ENCODE assay signal across 8 mouse cellular contexts in the genomic region with DNA sequence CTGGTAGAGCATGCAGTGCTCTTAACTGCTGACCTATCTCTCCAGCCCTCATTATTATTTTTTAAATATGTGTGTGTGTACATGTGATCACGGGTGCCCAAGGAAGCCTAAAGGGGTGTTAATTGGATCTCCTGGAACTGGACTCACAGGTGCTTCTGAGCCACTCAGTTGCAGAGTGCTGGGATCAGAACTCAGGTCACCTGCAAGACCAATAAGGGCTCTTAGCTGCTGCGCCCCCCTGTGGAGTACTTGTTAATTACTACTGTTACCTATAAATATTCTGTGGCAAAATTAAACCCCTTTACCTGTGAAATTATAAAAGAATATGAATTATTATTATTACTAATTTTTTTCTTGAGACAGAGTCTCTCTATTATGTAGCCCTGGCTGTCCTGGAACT. TPM values are rescaled to one million over a fixed set of nuclear protein-coding genes. Genes with fewer than 3 reads are reported as not detected.
DNase-seq lines count a peak whose midpoint lies in the region; ATAC-seq and TF ChIP-seq lines count a peak whose summit lies in the region.

No protein-coding gene starts in this region.

- no peak overlapping the region for H3K4me3 ChIP-seq in embryonic facial prominence, embryonic 11.5 days (ENCODE audit: low read depth, low read length)
- no peak overlapping the region for H3K4me3 ChIP-seq in embryonic facial prominence, embryonic 10.5 days
- H3K4me3 ChIP-seq in liver, postnatal 0 days (ENCODE audit: low read depth, low read length), result no peak overlapping the region
- no peak overlapping the region for H3K4me3 ChIP-seq in forebrain, embryonic 11.5 days (ENCODE audit: low read depth, low read length)

- no peaks in the 10 kb centered on the region for H3K36me3 ChIP-seq in embryonic facial prominence, embryonic 11.5 days (replicated peaks; ENCODE audit: control insufficient read depth, insufficient read depth, low read depth, low read length)
- peaks cover 38% of the 10 kb centered on the region for H3K36me3 ChIP-seq in embryonic facial prominence, embryonic 10.5 days (replicated peaks)
- H3K36me3 ChIP-seq in liver, postnatal 0 days (replicated peaks; ENCODE audit: insufficient read depth, low read length), result no peaks in the 10 kb centered on the region; the same call in none of the 2 replicates
- no peaks in the 10 kb centered on the region for H3K36me3 ChIP-seq in forebrain, embryonic 11.5 days (ENCODE audit: control insufficient read depth, insufficient read depth, low read length)

- DNase-seq in embryonic facial prominence, embryonic 11.5 days (ENCODE audit: low spot score), result peak; percentile 45
- DNase-seq in embryonic facial prominence, embryonic 10.5 days (ENCODE audit: low spot score), result no peak
- DNase-seq in testis, postnatal 10 days (ENCODE audit: low spot score), result peak; percentile 62
- no peak for DNase-seq in testis, postnatal 14 days (ENCODE audit: low spot score)
- peak; percentile 61 for DNase-seq in liver, postnatal 0 days
- peak; percentile 78 for DNase-seq in thymus, postnatal 4 days
- no peak for DNase-seq in right cerebral cortex, postnatal 10 days (ENCODE audit: low spot score in 2 of 2)
- DNase-seq in forebrain, embryonic 11.5 days (ENCODE audit: low spot score), result no peak

- no peak for ATAC-seq in embryonic facial prominence, embryonic 11.5 days (replicated peaks; ENCODE audit: insufficient number of reproducible peaks, low FRiP score, low TSS enrichment, low read depth)
- ATAC-seq in liver, postnatal 0 days, result no peak
- ATAC-seq in forebrain, embryonic 11.5 days (replicated peaks; ENCODE audit: low FRiP score), result no peak

- no peaks in the 10 kb centered on the region for H3K9me3 ChIP-seq in embryonic facial prominence, embryonic 11.5 days (replicated peaks; ENCODE audit: control insufficient read depth, low read length)
- no peaks in the 10 kb centered on the region for H3K9me3 ChIP-seq in embryonic facial prominence, embryonic 10.5 days
- no peaks in the 10 kb centered on the region for H3K9me3 ChIP-seq in liver, postnatal 0 days (ENCODE audit: low read length)
- no peaks in the 10 kb centered on the region for H3K9me3 ChIP-seq in forebrain, embryonic 11.5 days (ENCODE audit: control insufficient read depth, low read length)

- no peak overlapping the region for H3K27ac ChIP-seq in embryonic facial prominence, embryonic 11.5 days (replicated peaks; ENCODE audit: low read depth, low read length)
- no peak overlapping the region for H3K27ac ChIP-seq in embryonic facial prominence, embryonic 10.5 days (replicated peaks)
- H3K27ac ChIP-seq in liver, postnatal 0 days (ENCODE audit: low read depth), result no peak overlapping the region
- no peak overlapping the region for H3K27ac ChIP-seq in forebrain, embryonic 11.5 days (ENCODE audit: low read depth, low read length)

- 53% methylated on average over 2 of the region's 2 CpGs for WGBS in embryonic facial prominence, embryonic 11.5 days
- WGBS in embryonic facial prominence, embryonic 10.5 days, result 55% methylated on average over 2 of the region's 2 CpGs
- WGBS in liver, postnatal 0 days (ENCODE audit: insufficient replicate concordance), result 48% methylated on average over 2 of the region's 2 CpGs
- WGBS in forebrain, embryonic 11.5 days, result 68% methylated on average over 2 of the region's 2 CpGs

- no peak for TF ChIP-seq EP300 in liver, postnatal 0 days (IDR thresholded peaks at IDR 0.05; ENCODE audit: low read depth)

- H3K27me3 ChIP-seq in embryonic facial prominence, embryonic 11.5 days (ENCODE audit: control insufficient read depth, insufficient read depth, low read length), result no peaks in the 10 kb centered on the region
- no peaks in the 10 kb centered on the region for H3K27me3 ChIP-seq in embryonic facial prominence, embryonic 10.5 days (replicated peaks; ENCODE audit: low read depth, poor library complexity, severe bottlenecking)
- no peaks in the 10 kb centered on the region for H3K27me3 ChIP-seq in liver, postnatal 0 days (ENCODE audit: insufficient read depth, low read length)
- H3K27me3 ChIP-seq in forebrain, embryonic 11.5 days (ENCODE audit: control insufficient read depth, insufficient read depth, low read length), result no peaks in the 10 kb centered on the region

- no peak overlapping the region for H3K9ac ChIP-seq in embryonic facial prominence, embryonic 11.5 days (replicated peaks; ENCODE audit: low read length)
- H3K9ac ChIP-seq in liver, postnatal 0 days (replicated peaks), result no peak overlapping the region
- no peak overlapping the region for H3K9ac ChIP-seq in forebrain, embryonic 11.5 days (ENCODE audit: low read length)

- no peak overlapping the region for H3K4me2 ChIP-seq in embryonic facial prominence, embryonic 11.5 days (ENCODE audit: low read depth, low read length)
- H3K4me2 ChIP-seq in liver, postnatal 0 days (ENCODE audit: low read depth, low read length), result no peak overlapping the region
- no peak overlapping the region for H3K4me2 ChIP-seq in forebrain, embryonic 11.5 days (ENCODE audit: low read depth, low read length, severe bottlenecking)

- peak; percentile 63 for TF ChIP-seq CTCF in liver, postnatal 0 days (IDR thresholded peaks at IDR 0.05; ENCODE audit: low read depth)

- no peaks in the 10 kb centered on the region for H3K4me1 ChIP-seq in embryonic facial prominence, embryonic 11.5 days (ENCODE audit: control insufficient read depth, insufficient read depth, low read length)
- peaks cover 18% of the 10 kb centered on the region for H3K4me1 ChIP-seq in embryonic facial prominence, embryonic 10.5 days
- peaks cover 8% of the 10 kb centered on the region for H3K4me1 ChIP-seq in liver, postnatal 0 days (ENCODE audit: insufficient read depth)
- H3K4me1 ChIP-seq in forebrain, embryonic 11.5 days (replicated peaks; ENCODE audit: control insufficient read depth, insufficient read depth, low read length), result 0 out of 2 replicates have a peak, but pooled peaks cover 6% of the 10 kb centered on the region

RNA-seq across cellular contexts. Expression of gene Anapc16, which starts 2.3 kb away (rescaled TPM):
- 88.7 and 93.8 TPM in 2 replicates for polyA plus RNA-seq in embryonic facial prominence, embryonic 11.5 days (2014; fragmentation: Nextera tagmentation; extraction: Ambion mirVana)
- polyA plus RNA-seq in embryonic facial prominence, embryonic 10.5 days (2016; fragmentation: Nextera tagmentation; extraction: Ambion mirVana), result 104 and 109 TPM in 2 replicates
- polyA plus RNA-seq in liver, postnatal 0 days (2015; fragmentation: Nextera tagmentation; extraction: Ambion mirVana), result 37.3 and 37.7 TPM in 2 replicates
- polyA plus RNA-seq in forebrain, embryonic 11.5 days (2014; fragmentation: Nextera tagmentation; extraction: Ambion mirVana), result 94.6 and 99.4 TPM in 2 replicates

RNA-seq across cellular contexts. Expression of gene Ascc1, which starts 2.7 kb away (rescaled TPM):
- polyA plus RNA-seq in embryonic facial prominence, embryonic 11.5 days (2014; fragmentation: Nextera tagmentation; extraction: Ambion mirVana), result 43.9 and 48.7 TPM in 2 replicates
- polyA plus RNA-seq in embryonic facial prominence, embryonic 10.5 days (2016; fragmentation: Nextera tagmentation; extraction: Ambion mirVana), result 35.8 and 41.8 TPM in 2 replicates
- polyA plus RNA-seq in liver, postnatal 0 days (2015; fragmentation: Nextera tagmentation; extraction: Ambion mirVana), result 14.1 and 14.7 TPM in 2 replicates
- polyA plus RNA-seq in forebrain, embryonic 11.5 days (2014; fragmentation: Nextera tagmentation; extraction: Ambion mirVana), result 35.8 and 38.4 TPM in 2 replicates

RNA-seq across cellular contexts. Expression of gene Ddit4, which starts 53.6 kb away (rescaled TPM):
- polyA plus RNA-seq in embryonic facial prominence, embryonic 11.5 days (2014; fragmentation: Nextera tagmentation; extraction: Ambion mirVana), result 6.3 and 6.9 TPM in 2 replicates
- 35.9 and 42.0 TPM in 2 replicates for polyA plus RNA-seq in embryonic facial prominence, embryonic 10.5 days (2016; fragmentation: Nextera tagmentation; extraction: Ambion mirVana)
- 3.6 and 5.2 TPM in 2 replicates for polyA plus RNA-seq in liver, postnatal 0 days (2015; fragmentation: Nextera tagmentation; extraction: Ambion mirVana)
- polyA plus RNA-seq in forebrain, embryonic 11.5 days (2014; fragmentation: Nextera tagmentation; extraction: Ambion mirVana), result 7.4 and 9.5 TPM in 2 replicates

Comparison
In these comparisons a context has a peak if more than half of its experiments do, and no peak if none do; other contexts are left out.
1. DNase-seq: peak in embryonic facial prominence, embryonic 11.5 days (single experiment), testis, postnatal 10 days (single experiment), liver, postnatal 0 days (single experiment) and thymus, postnatal 4 days (single experiment); none in embryonic facial prominence, embryonic 10.5 days (single experiment), testis, postnatal 14 days (single experiment), right cerebral cortex, postnatal 10 days (0 of 2) and forebrain, embryonic 11.5 days (single experiment).